Mouse (Mus musculus): Measurements from ENCODE around the gene Dnajb1.

Gene Dnajb1

DNA sequence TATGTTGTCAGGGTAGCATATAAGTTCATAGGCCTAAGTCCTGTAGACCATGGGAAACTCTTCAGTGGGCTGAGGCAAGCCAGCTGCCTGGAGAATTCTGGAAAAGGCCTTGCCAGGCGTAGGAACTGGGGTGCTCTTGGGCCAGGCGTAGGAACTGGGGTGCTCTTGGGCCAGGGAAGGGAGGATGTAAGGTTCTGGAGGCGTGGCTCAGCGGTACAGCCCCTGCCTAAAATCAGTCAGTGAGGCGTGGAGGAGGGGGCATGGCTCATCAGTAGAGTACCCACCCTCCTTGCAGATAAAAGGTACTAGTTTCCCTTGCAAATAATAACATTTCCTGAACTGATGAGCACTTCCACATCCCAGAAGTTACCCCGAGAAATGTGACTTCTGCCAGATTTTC is 46.7 kb downstream of the Dnajb1 start:
- no peak for DNase-seq (ENCODE audit: low spot score in 2 of 2)

DNA sequence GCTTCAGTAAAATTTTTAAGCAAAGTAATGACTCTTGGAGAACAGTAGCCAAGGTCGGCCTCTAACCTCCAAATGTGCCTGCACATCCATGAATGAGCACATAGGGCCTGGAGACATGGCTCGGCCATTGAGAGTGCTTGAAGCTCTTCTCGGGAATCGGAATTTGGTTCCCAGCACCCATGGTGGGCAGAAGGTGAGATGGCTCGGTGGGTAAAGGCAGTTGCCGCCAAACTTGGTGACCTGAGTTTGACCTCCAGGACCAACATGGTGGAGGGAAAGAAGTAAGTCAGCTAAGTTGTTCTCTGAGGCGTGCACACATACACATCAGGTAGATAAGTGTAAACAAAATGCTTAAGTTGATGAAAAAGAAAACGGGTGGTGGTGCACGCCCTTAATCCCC is 48.0 kb downstream of the Dnajb1 start:
- no peak for DNase-seq (ENCODE audit: low spot score in 2 of 2)

DNA sequence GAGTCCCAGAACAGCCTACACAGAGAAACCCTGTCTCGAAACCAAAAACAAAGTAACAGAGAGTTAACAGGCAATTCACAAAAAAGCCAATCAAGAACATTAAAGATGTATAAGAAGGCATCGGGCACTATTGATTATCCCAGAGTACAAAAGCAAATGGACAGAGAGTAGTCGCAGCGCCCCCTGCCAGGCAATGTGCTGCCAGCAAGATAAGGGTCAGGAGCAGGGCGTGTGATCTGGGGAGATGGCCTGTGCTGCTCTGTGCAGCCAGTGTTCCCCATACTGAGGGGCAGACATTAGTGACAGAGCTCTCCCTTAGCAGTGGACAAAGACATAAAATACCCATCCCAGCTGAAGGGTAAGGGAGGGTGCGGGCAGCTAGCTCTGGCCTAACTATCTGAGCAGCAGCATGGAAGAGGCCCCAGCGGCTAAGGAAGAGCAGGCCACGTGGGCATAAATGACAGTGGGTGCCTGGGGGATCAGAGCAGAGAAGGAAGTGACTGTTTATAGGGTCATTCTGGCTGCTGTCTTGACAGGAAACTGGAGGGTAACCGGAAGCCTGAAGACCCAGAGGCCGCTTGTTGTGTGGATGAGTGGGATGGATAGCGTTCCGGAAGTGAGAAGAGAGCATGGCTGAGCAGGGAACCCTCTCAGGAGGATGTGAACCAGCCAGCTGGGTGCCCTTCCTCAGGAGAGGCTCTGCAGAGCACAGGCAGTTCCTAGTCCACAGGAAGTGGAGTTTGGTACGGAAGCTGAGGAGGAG is 48.7 kb downstream of the Dnajb1 start:
- DNase-seq (ENCODE audit: low spot score in 2 of 2): peak in 1 of 2 experiments; percentile 3

DNA sequence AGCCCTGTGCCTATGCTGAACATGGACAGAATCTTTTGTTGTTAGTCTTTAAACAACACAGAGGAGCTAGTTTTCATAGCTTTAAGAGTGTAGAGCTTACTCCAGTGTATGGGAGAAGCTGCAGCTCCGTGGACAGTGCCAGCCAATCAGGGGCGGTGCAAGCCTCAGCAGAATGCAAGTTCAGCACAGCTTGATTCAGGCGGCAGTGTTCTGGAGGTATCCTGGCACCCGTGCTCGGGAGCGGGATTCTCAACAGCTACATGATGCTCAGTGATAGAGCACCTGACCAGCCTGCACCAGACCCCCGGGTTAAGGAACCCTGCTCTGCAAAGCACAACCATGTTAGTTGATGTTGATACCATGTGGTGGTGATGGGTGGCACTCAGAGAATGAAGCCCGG is 52.6 kb downstream of the Dnajb1 start:
- peak in 1 of 2 experiments; percentile 62 for DNase-seq (ENCODE audit: low spot score in 2 of 2)

DNA sequence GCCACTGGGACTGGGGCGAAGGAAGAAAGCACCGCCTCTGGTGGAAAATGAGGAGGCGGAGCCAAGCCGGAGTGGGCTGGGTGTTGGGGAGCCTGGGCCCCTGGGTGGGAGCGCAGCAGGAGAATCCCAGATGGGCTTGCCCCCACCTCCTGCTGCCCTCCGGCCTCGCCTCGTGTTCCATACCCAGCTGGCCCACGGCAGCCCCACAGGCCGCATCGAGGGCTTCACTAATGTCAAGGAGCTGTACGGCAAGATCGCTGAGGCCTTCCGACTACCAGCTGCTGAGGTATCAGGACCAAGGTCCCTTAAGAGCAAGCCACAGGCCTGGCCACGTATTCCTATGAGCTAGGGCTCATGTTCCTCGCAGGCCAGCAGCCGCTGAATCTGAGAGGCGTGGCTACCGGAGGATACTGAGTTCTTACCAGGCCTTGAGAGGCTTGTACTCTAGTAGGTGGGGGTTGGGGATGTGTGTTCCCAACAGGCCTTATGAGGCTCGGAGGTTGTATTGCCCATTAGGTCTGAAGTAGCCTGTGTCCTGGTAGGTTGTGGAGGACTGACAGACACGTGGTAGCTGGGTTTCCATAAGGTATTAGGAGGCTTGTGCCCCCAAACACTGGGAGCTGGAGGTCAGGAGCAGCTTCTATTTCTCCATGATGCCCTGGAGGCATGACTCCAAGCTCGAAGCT is 53.1 kb downstream of the Dnajb1 start:
- DNase-seq (ENCODE audit: low spot score in 2 of 2): peak in 1 of 2 experiments; percentile 23
